Mouse (Mus musculus): Measurements from ENCODE around the gene AU040320. TPM values are rescaled to one million over a fixed set of nuclear protein-coding genes. Genes with fewer than 3 reads are reported as not detected.
A peak's percentile ranks its signal among the peaks of the same experiment; 100 is the strongest.

Gene AU040320
- polyA plus RNA-seq, 1 experiment = 43.6 TPM

DNA sequence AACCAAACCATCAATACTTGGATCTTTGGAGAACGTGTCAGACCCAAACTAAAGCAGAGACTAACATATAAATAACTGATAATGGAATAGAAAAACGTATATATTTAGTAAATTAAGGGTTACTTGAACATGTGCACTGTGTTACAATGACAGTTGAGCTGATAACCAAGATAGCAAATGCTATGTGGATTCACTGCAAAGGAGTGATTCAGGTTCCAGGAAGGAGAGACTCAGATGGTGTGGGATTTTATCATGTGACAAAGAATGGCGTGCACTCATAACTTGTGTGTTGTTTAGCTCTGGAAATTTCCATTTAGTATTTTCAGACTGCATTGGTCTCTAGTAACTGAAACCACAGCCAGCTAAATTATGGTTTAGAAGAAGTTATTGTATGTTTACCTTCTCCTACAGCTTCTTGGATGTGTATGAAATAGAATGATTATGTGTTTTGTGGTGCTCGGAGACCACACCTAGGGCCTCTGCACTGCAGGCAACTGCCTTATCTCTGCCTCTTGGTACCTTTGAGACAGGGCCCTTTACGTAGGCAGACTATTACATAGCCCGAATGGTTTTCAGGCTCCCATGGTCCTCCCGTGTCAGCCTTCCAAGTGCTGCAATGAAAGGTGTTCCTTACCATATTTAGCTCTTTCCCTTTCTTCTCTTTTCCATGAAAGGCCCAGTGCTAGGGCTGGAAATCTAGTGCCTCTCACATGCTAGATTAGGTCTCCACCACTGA is 53.5 kb downstream of the AU040320 start:
- Histone ChIP-seq H3K27ac (ENCODE audit: insufficient read depth, low read length) (no peak overlapping the region), H3K4me1 (ENCODE audit: control insufficient read depth, insufficient read depth, low read length) (peaks cover 2% of the 10 kb centered on the region; the same call in 1 of the 2 replicates), H3K4me3 (ENCODE audit: insufficient read depth, low read length) (no peak overlapping the region)
- TF ChIP-seq POLR2A (IDR thresholded peaks at IDR 0.05; ENCODE audit: extremely low read depth, insufficient read depth, low read length) (no peak), CTCF (IDR thresholded peaks at IDR 0.05; ENCODE audit: extremely low read depth, insufficient read depth, low read length) (no peak)

DNA sequence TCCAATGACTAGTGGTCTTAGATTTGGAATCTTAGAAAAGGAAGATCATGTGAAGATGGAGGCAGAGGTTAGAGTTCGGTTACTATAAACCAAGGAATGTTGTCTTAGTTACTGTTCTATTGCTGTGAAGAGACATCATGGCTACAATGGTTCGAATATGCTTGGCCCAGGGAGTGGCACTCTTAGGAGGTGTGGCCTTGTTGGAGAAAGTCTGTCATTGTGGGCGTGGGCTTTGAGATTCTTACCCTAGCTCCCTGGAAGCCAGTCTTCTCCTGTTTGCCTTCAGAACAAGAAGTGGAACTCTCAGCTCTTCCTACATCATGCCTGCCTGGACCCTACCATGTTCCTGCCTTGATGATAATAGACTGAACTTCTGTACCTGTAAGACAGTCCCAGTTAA is 57.2 kb downstream of the AU040320 start:
- TF ChIP-seq POLR2A (IDR thresholded peaks at IDR 0.05; ENCODE audit: extremely low read depth, insufficient read depth, low read length) (no peak), CTCF (IDR thresholded peaks at IDR 0.05; ENCODE audit: extremely low read depth, insufficient read depth, low read length) (no peak)
- H3K27ac ChIP-seq (ENCODE audit: insufficient read depth, low read length) = no peak overlapping the region
- no peak overlapping the region for H3K4me3 ChIP-seq (ENCODE audit: insufficient read depth, low read length)
- H3K4me1 ChIP-seq (ENCODE audit: control insufficient read depth, insufficient read depth, low read length) = 0 out of 2 replicates have a peak, but pooled peaks cover 2% of the 10 kb centered on the region

DNA sequence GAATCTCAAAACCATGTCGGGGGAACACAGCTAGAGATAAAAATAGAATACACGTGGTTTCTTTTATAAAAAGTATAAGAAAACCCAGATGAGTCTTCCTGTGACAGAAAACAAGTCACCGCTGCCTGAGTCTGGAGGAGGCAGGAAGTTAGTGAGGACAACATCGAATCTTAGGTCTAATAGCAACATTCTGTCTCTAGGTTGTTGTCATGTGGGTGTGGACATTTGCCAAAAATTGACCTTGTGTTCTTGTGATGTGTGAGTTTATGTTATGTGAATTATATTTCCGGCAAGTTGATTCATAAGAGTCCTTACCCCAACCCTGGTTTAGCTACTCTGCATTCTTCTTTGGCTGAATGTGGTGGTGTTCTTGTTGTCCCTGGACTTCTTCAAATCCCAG is 59.9 kb downstream of the AU040320 start:
- H3K4me3 ChIP-seq (ENCODE audit: insufficient read depth, low read length) = no peak overlapping the region
- TF ChIP-seq CTCF (IDR thresholded peaks at IDR 0.05; ENCODE audit: extremely low read depth, insufficient read depth, low read length) = no peak
- TF ChIP-seq POLR2A (IDR thresholded peaks at IDR 0.05; ENCODE audit: extremely low read depth, insufficient read depth, low read length) = no peak

DNA sequence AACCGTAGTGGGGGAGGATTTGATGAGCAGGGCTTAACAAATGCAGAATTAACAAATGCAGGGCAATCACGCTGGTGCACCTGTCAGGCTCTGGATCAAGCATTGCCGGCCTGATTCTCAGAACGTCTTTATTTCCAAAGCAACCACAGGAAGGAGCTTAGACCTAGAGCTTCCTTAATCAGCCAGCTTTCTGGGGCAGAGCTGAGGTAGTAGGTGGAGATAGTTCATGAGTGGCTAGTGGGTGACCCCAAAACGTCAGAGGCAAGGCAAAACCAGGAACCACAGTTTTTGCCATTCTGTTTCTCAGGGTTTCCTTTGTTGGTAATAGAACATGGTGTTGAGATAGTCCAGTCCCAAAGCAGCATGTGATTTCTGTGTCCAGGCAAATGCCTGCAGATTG is 61.5 kb downstream of the AU040320 start:
- Histone ChIP-seq H3K27ac (ENCODE audit: insufficient read depth, low read length) (no peak overlapping the region), H3K4me1 (ENCODE audit: control insufficient read depth, insufficient read depth, low read length) (0 out of 2 replicates have a peak, but pooled peaks cover 2% of the 10 kb centered on the region), H3K4me3 (ENCODE audit: insufficient read depth, low read length) (no peak overlapping the region)
- TF ChIP-seq POLR2A (IDR thresholded peaks at IDR 0.05; ENCODE audit: extremely low read depth, insufficient read depth, low read length) = no peak
- TF ChIP-seq CTCF (IDR thresholded peaks at IDR 0.05; ENCODE audit: extremely low read depth, insufficient read depth, low read length) = no peak

More for the DNA sequence above, 59.9 kb downstream of the AU040320 start:
- Histone ChIP-seq H3K4me1 (ENCODE audit: control insufficient read depth, insufficient read depth, low read length) (0 out of 2 replicates have a peak, but pooled peaks cover 2% of the 10 kb centered on the region), H3K27ac (ENCODE audit: insufficient read depth, low read length) (no peak overlapping the region)

DNA sequence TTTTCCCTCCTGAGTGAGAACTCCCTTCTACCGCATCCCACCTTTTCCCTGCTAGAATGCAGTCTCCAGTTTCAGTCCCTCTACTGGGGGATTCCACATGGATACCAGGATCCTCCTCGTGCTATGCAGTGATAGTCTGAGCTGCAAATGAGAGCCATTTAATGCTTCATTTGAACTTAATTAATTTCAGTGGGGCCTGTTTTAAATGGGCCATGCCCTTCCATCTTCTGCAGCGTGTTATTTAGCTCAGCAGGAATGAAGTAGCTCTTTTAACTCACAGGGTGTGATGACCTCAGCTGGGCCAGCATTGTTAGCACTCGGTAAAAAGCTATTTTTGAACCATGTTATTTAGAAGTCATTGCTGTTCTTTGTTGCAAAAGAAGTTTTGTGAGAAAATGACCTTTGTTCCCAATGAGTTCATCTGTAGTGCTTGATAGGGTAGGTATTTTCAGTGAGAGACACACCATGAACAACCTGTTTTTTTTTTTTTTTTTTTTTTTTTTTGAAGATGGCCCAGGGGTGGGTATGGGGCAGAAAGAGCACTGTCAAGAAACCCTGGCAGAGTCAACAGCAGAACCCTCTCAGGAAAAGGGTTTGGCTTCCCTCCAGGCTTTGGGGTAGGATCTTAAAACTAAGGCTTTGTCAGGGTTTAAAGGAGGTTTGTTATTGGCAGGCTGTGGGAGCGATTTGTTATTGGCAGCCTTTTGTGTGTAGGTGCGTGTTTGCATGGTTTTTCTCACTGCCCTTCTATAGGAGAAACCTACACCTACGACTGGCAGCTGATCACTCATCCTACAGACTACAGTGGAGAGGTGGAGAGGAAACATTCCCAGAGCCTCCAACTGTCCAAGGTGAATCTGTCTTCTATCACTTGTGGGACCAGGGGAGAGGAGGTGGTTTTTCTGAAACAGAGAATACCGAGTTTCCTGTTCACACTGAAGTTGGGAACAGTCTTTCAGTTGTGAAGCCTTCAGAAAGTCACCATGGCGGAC is 69.8 kb downstream of the AU040320 start:
- Histone ChIP-seq H3K4me3 (ENCODE audit: insufficient read depth, low read length) (no peak overlapping the region), H3K4me1 (ENCODE audit: control insufficient read depth, insufficient read depth, low read length) (peaks cover 3% of the 10 kb centered on the region; the same call in 1 of the 2 replicates), H3K27ac (ENCODE audit: insufficient read depth, low read length) (no peak overlapping the region)
- no peak for TF ChIP-seq POLR2A (IDR thresholded peaks at IDR 0.05; ENCODE audit: extremely low read depth, insufficient read depth, low read length)
- TF ChIP-seq CTCF (IDR thresholded peaks at IDR 0.05; ENCODE audit: extremely low read depth, insufficient read depth, low read length) = no peak

DNA sequence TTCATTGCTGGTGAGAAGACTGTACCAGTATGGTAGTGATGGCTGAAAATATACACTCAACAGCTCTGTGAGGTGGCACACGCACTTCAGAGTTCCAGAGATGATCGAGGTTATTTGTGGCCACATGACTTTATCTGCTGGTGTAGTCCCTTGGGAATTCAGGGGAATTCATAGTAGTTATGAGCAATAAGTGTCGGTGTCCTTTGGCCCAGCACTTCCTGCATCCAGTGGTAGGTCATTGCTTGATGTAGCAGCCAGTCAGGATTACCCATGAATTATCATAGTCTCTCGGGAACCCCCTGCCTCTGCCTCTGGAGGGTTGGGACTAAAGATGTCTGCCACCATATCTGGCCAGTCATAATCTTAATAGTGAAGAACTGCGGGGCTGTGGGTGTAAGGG is 70.6 kb downstream of the AU040320 start:
- TF ChIP-seq POLR2A (IDR thresholded peaks at IDR 0.05; ENCODE audit: extremely low read depth, insufficient read depth, low read length) = no peak
- no peak for TF ChIP-seq CTCF (IDR thresholded peaks at IDR 0.05; ENCODE audit: extremely low read depth, insufficient read depth, low read length)
- Histone ChIP-seq H3K4me3 (ENCODE audit: insufficient read depth, low read length) (no peak overlapping the region), H3K4me1 (ENCODE audit: control insufficient read depth, insufficient read depth, low read length) (peaks cover 3% of the 10 kb centered on the region; the same call in 1 of the 2 replicates), H3K27ac (ENCODE audit: insufficient read depth, low read length) (no peak overlapping the region)

DNA sequence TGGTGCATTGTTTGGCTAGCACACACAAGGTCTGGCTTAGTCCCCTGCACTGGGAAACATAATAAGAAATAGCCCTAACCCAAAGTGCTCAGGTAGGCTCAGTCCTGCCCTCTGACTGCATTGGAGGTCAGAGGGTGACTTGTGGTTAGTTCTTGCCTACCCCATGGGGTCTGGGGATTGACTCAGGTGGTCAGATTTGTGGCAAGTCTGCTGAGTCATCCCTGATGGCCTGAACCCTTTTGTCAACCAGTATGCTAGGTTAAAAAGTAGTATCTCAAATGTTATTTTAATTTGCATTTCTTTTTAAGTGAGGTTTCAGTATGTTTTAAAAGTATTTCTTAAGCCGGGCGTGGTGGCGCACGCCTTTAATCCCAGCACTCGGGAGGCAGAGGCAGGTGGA is 77.8 kb downstream of the AU040320 start:
- no peak overlapping the region for H3K4me3 ChIP-seq (ENCODE audit: insufficient read depth, low read length)
- no peak overlapping the region for H3K27ac ChIP-seq (ENCODE audit: insufficient read depth, low read length)
- H3K4me1 ChIP-seq (ENCODE audit: control insufficient read depth, insufficient read depth, low read length) = no peaks in the 10 kb centered on the region
- TF ChIP-seq CTCF (IDR thresholded peaks at IDR 0.05; ENCODE audit: extremely low read depth, insufficient read depth, low read length) (no peak), POLR2A (IDR thresholded peaks at IDR 0.05; ENCODE audit: extremely low read depth, insufficient read depth, low read length) (no peak)

DNA sequence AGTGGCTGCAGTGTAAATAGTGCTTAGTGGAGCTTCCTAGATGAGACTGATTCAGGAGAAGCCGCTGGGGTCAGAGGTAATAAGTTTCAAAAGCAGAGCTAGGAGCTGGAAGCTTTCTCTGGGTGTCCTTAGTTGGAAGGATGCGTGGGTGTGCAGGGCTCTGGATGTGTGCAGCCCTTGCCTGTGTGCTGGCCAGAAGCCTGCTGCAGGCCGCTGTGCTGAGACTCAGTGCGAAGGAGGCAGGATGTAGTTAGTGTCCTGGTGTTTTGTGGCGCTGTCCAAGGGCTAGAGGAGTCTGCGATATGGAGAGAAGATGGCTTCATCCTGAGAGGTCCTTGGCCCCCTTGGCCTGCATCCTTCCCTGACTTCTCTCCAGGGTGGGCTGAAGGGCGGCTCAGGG is 85.5 kb downstream of the AU040320 start:
- TF ChIP-seq CTCF (IDR thresholded peaks at IDR 0.05; ENCODE audit: extremely low read depth, insufficient read depth, low read length) (no peak), POLR2A (IDR thresholded peaks at IDR 0.05; ENCODE audit: extremely low read depth, insufficient read depth, low read length) (no peak)
- Histone ChIP-seq H3K4me1 (ENCODE audit: control insufficient read depth, insufficient read depth, low read length) (no peaks in the 10 kb centered on the region; the same call in 1 of the 2 replicates), H3K27ac (ENCODE audit: insufficient read depth, low read length) (no peak overlapping the region), H3K4me3 (ENCODE audit: insufficient read depth, low read length) (no peak overlapping the region)

DNA sequence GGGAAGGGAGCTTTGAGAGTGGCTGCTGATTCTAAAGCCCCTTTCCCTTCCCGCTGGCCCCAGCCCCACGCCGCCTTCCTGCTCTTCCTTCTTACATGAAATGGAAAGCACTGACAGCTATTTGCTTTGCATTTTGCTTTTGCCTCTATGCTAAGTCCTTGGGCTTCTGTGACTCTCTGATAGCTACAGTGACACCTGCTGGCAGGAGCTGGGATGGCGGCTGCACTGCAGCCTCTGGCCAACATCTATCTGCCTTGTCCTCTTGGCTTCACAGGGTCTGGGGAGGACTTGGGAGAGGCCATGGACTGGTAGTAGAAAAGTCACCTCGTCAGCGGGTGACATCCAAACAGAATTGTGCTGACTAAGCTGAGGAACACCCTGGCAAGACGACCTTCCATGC is 86.5 kb downstream of the AU040320 start:
- Histone ChIP-seq H3K4me3 (ENCODE audit: insufficient read depth, low read length) (no peak overlapping the region), H3K4me1 (ENCODE audit: control insufficient read depth, insufficient read depth, low read length) (no peaks in the 10 kb centered on the region; the same call in 1 of the 2 replicates), H3K27ac (ENCODE audit: insufficient read depth, low read length) (no peak overlapping the region)
- TF ChIP-seq POLR2A (IDR thresholded peaks at IDR 0.05; ENCODE audit: extremely low read depth, insufficient read depth, low read length) (no peak), CTCF (IDR thresholded peaks at IDR 0.05; ENCODE audit: extremely low read depth, insufficient read depth, low read length) (peak; percentile 92)

Measured in cortical plate, adult 2 months (tissue).